Mouse (Mus musculus) layer of hippocampus, adult 2 months (tissue): ENCODE measurements around the gene Glis3. TPM values are rescaled to one million over a fixed set of nuclear protein-coding genes. Genes with fewer than 3 reads are reported as not detected.

Experiments used
- DNase-seq, 2 experiments: peaks; one replicate each; pipeline ENCODE4 v3.0.0; 2022; ENCODE audit warnings: low spot score in 2 of 2
- H3K27ac ChIP-seq: fragments of 200-600 bp; 2 replicates; pipeline ENCODE4 v1.8.1; 2022
- H3K4me3 ChIP-seq: fragments of 200-600 bp; 2 replicates; pipeline ENCODE4 v1.8.1; 2022; ENCODE audit warnings: mild to moderate bottlenecking
- CTCF ChIP-seq: fragments of 200-600 bp; conservative IDR thresholded peaks from 2 replicates; pipeline ENCODE4 v1.8.1; 2022; ENCODE audit warnings: antibody characterized with exemption, mild to moderate bottlenecking, moderate library complexity
- total RNA-seq, 2 experiments: library from RNA; stranded (reverse); gene quantifications; 2 replicates each; pipeline ENCODE4 v1.2.3; 2021

Gene Glis3
- total RNA-seq, 2 experiments from 2014 or later: 33.0 to 36.4 TPM

DNA sequence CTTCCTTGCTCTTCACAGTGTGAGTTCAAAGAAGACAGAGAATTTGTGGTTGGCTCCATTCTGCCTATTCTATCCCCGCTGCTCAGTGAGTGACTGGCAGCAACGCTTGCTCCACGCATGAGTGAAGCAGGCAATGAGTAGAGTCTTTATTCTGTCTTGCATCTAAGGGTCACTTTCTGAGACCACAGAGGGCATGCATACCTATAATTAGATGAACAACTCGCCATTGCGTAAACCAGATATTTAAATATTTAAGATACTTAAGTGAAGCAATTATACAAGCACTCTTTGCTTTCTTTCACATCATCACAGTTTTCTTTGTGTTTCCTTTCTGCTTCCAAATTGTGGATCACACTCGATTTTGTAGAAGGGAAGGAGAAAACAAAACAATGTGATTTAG, 163.4 kb downstream of the Glis3 start:
- no peak for DNase-seq
- no peak overlapping the region for H3K27ac ChIP-seq
- TF ChIP-seq CTCF: no peak
- no peak overlapping the region for H3K4me3 ChIP-seq

DNA sequence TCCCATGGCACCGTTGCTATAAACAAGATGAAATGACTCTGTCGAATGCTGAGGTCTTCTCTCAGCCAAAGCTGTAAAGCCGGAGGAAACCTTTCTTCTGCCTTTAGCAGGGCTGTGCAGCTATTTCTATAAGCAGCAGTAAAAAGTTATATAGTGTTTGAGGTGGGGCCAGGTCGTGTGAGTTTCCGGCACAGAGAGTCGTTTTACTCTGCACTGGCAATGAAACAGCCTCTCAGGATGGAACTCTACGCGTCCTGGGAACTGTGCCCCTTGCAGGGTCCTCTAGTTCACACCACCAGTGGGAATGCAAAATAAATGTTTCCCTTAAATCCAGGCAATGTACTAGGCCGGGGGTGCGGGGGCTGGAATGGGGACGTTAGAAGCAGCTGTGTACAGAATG, 167.4 kb downstream of the Glis3 start:
- TF ChIP-seq CTCF: no peak
- no peak for DNase-seq
- H3K27ac ChIP-seq: no peak overlapping the region
- H3K4me3 ChIP-seq: no peak overlapping the region

DNA sequence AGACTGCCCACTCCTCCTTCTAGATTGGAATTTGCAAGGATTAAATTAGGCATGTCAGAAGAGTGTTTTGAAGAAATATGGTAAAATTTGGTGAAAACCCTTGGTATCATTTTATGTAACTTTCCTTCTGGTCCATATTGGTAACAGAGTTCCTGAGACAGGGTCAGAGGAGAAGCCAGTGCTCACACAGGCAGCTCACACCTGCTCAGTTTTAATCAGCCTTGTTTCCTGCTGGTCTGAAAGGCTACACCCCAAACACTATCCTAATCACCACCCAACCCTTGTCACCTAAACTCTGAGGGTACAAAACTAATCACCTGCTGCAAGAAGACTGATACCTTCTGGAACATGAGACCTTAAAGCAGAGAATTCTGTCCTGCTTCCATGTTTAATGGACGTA, 168.0 kb downstream of the Glis3 start:
- TF ChIP-seq CTCF: no peak
- DNase-seq: no peak
- no peak overlapping the region for H3K27ac ChIP-seq
- H3K4me3 ChIP-seq: no peak overlapping the region

DNA sequence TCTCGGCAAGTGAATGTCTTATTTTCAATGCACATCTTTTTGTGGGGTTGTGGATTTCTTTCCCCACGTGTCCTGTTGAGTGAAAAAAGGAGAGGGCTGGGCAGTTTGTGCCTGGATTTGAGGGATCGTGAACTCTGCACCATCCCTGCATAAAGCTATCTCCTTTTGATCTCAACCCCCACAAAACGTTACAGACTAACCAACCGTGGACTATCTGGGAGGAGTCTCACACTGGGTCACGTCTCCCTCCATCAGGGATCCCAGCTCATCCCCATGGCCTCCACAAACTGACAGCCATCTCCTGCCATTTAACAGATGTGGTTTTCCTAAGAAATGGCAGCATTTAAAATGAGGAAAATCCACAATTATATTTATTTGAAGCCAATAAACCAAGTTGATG, 174.5 kb downstream of the Glis3 start:
- no peak overlapping the region for H3K4me3 ChIP-seq
- peak overlapping the region; percentile 87; the same call in 1 of the 2 replicates for H3K27ac ChIP-seq
- DNase-seq: no peak
- no peak for TF ChIP-seq CTCF

DNA sequence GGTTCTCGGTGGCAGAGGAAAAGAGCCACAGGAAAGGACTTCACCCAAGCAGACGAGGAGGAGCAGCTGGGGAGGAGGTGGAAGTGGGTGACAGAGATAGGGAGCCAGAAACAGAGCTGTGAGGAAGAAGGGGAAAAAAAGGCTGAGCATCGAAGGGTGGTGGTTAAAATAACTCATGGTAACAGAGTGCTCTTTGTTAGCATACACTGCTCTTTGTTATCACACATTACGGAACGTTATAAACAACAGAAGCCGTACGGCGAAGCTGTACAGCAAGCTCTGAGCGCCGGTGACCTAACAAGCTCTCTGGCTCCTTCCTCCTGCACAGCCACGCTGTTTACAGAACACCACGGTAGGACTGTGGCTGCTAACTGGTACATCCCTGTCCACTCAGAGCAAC, 176.9 kb downstream of the Glis3 start:
- DNase-seq: peak; percentile 70 to 78
- H3K4me3 ChIP-seq: no peak overlapping the region
- no peak for TF ChIP-seq CTCF
- peak overlapping the region; percentile 87 for H3K27ac ChIP-seq

DNA sequence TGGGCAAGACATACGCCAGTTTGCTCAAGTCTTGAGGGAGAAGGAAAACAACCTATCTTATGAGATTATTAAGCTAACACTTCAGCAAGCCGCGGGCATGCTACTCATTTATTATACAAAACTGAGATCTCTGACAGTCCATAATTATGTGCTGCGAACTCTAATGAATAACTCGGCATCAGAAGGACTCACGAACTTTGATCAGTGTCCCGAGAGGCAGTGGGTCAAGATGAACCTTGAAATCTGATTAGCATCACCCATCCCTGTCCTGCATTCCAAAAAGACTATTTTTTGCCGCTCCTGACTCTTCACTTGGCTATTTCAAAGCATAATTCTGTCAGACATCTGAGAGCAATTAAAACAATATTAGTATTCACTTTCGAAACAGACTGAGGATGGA, 178.9 kb downstream of the Glis3 start:
- peak overlapping the region; percentile 28; the same call in 1 of the 2 replicates for H3K27ac ChIP-seq
- DNase-seq: no peak
- TF ChIP-seq CTCF: no peak
- no peak overlapping the region for H3K4me3 ChIP-seq

DNA sequence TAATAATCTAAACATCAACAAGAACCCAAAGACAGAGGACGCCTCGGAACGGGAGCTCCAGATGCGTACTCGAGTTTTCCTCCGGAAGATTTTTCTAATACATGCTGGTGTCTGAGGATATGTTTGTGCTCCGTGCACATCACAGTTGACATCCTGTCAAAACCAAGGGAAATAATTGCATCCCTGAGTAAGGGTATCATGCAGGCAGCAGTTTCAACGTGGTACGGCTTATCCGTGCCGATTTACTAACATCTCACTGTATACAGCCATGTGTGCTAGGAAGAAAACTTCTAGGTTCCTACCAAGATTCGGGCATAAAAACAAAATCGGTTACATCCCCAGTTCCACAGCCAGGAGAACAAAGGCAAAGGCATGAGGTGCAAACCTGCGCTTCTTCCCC, 179.4 kb downstream of the Glis3 start:
- TF ChIP-seq CTCF: no peak
- Histone ChIP-seq H3K27ac (peak overlapping the region; percentile 28; the same call in 1 of the 2 replicates), H3K4me3 (no peak overlapping the region)
- DNase-seq: no peak

DNA sequence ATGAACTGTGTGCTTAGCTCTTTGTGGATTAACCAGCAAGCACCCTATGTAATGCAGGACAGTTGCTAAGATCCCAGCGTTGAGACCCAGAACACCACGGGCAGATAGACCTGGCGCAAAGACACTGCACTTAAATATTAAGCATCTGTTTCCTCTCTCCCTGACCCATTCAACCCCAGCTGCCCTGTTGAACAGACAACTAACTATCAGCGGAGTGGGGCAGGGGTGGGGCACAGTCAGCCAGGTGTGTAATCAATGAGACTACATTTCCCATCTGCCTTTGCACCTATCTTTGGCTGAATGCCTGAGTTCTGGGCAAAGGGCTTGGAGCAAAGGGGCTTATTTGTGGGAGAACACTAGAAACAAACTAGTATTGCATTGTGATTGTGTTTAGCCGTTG, 180.1 kb downstream of the Glis3 start:
- Histone ChIP-seq H3K4me3 (no peak overlapping the region), H3K27ac (peak overlapping the region; percentile 28; the same call in 1 of the 2 replicates)
- no peak for TF ChIP-seq CTCF
- no peak for DNase-seq

DNA sequence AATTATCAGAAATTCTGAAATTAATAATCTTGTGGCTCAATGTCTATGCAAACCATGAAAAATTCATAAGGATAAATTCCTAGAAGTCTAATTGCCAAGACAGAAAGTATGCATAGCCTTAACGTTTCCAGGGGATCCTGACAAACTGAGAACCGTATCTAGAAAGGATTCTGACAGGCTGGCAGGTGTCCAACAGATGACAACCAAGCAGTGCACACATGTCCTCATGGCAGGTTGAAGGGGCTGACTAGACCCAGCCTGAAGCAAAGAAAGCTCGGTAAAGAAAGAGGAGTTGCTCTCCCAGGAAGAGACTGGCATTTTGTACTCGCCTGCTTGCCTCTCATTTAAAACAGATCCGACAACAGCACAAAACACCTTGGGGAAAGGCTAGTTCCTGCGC, 184.0 kb downstream of the Glis3 start:
- Histone ChIP-seq H3K4me3 (no peak overlapping the region), H3K27ac (peak overlapping the region; percentile 20; the same call in 1 of the 2 replicates)
- TF ChIP-seq CTCF: no peak
- DNase-seq: no peak

DNA sequence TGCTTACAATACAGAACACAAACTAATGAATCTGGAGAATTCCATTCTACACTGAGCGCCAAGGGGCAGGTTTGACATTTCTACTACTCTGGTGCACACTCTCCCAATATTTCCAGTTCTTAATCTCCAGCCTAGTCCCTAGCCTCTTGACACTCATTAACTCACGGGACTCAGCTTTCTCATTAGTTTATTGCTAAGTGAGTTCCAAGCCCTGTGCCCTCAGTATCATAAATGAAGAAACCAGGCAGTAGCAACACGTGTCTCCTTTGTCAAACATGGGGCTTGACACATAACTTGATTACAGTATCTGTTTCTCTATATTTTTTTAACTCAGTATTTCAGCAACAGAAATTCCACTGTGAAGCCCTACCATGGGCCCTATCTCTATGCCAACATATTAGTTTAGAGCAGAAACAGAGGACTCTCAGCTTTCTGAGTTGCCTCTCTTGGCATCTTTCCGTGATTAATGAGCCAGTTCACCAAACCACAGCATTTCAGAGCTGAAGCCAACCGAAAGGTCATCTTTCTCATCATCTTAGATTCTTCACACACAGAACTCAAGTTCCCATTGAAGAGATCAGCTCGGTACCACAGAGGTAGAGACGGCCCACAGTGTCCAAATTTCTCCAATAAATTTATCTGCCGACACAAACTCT, 186.1 kb downstream of the Glis3 start:
- no peak for DNase-seq
- H3K4me3 ChIP-seq: no peak overlapping the region
- no peak for TF ChIP-seq CTCF
- H3K27ac ChIP-seq: no peak overlapping the region

DNA sequence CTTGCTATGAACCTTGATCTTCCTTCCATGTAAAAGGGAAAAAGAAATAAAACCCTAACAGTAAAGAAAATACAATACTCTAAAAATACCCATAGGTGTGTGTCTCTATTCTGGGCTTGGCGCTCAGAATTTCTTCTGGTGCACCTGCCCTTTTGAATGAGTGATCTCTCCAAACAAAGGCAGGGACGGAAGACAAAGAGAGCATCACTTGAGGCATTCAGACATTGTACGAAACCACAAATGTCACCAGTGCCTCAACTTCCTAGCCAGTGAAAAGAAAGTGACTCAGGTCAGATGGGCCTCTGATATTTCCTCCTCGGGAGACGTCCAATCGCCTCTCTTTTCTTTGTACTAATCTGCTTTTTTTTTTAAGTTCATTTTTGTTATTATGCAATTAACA, 201.8 kb downstream of the Glis3 start:
- Histone ChIP-seq H3K4me3 (no peak overlapping the region), H3K27ac (no peak overlapping the region)
- DNase-seq: no peak
- no peak for TF ChIP-seq CTCF

DNA sequence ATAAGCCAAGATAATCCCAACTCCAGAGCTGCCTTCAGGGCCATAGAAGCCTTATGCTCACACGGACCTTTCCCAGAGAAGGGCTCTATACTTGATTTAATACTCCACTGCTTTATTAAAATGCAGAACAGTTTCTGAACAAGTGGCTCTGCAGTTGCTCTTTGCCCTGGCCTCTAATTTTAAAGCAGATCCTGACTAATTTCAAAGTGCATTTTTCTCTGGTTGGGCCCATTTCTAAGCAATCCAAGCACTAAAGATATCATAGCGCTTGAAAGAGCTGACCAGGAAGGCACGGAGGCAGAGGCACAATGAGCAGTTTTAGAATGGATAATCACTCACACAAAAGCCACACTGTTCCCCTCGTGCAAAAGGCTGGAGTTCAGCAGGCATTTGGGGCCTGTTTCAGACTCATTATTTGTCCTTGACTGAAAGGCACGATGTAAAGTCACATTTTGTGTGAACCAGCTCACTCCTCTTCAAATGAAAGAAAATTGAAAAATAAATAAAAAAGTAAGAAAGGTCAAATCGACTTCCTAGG, 202.5 kb downstream of the Glis3 start:
- DNase-seq: no peak
- TF ChIP-seq CTCF: no peak
- no peak overlapping the region for H3K27ac ChIP-seq
- H3K4me3 ChIP-seq: no peak overlapping the region

DNA sequence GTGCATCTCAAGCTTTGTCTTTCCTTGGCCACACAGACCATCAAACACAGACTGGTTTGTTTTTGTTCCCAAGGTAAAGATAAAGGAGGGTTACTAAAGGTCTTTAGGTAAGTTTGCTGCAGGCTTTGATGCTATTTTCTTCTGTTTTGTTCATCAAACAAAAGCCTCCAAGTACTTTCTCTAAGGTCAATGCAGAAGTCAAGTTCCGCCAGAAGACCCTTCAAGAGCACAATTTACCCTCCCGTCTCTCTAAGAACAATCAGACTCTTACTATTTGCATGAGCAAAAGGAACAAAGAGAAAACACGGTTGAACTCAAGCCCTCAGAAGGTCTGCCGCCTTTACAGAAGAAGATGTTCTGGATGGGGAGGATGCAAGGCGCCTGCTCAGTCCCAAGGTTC, 206.3 kb downstream of the Glis3 start:
- Histone ChIP-seq H3K27ac (no peak overlapping the region), H3K4me3 (no peak overlapping the region)
- no peak for TF ChIP-seq CTCF
- DNase-seq: no peak

DNA sequence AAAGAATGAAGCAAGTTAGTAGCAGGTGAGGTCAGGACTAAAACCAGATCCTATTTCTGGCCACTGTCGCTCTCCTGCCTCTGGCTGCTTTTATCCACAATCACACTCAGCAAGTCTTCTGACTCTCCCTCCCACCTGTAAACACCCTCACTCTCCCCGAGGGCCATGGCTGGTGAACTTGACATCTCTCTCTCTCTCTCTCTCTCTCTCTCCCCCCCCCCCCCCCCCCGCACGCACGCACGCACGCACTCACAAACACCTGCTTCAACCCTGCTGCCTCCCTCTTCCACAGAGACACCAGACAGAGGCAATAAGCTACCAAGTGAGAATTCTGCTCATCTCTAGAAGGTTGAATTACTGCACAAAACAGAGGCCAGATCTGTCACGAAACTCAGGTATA, 208.7 kb downstream of the Glis3 start:
- no peak for DNase-seq
- no peak overlapping the region for H3K4me3 ChIP-seq

More for the DNA sequence above, 208.7 kb downstream of the Glis3 start:
- H3K27ac ChIP-seq: no peak overlapping the region
- no peak for TF ChIP-seq CTCF
